Mouse (Mus musculus) liver, adult 10 weeks (tissue): ENCODE data around the gene Spsb3. TPM values are rescaled to one million over a fixed set of nuclear protein-coding genes. Genes with fewer than 3 reads are reported as not detected.

Experiments used
- polyA plus RNA-seq: library from polyadenylated mRNA; stranded (reverse); fragments of 350-450 nt; fragmentation: Illumina TruSeq; extraction: RNeasy Lipid Tissue Mini Kit (QIAGEN cat#74804); gene quantifications from one replicate; pipeline ENCODE4 v1.2.3, GENCODE M21; 2014; ENCODE audit warnings: low read depth, low replicate concordance

The Spsb3 gene
- polyA plus RNA-seq: not detected

DNA sequence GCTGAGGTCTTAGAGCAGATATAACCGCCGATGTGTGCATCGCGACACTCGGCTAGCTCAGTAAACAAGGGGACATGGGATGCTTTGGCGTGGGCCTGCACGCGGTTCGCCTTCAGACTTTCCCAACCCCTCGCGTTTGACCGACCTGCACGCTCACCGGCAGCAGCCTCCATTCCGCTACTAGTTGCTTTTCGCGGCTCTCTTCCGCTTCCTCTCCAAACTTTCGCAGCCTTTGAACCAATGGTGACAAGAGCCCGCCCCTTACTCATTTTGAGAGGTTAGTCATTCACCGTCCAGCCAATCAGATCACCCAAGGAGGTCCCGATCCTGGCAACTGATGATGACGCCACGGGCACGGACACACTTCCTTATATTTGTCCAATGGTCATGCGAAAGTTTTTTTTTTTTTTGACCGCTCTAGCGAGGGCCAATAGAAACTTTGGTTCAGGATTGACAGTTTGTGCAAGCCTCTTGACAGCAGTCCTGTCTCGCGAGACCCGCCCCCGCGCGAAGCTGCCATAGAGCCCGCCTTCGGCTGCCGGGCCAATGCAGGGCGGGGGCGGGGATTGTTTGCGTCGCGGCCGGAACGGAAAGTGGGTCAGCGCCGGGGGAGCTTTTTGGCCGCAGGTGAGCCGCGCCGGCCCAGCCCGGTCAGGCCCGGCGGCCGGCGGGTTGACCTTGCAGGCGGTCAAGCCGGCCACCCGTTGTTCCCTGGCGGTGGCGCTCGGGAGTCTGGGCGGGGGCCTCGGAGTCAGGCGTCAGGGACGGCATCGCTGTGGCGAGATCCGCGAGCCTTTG, at the start of gene Spsb3, which contains the start of gene Nubp2:
Gene Spsb3 (plus strand): TSS at position 510 of the 798 bp plus-strand sequence.
Gene Nubp2 (minus strand): TSS at position 216 of the 798 bp plus-strand sequence.

DNA sequence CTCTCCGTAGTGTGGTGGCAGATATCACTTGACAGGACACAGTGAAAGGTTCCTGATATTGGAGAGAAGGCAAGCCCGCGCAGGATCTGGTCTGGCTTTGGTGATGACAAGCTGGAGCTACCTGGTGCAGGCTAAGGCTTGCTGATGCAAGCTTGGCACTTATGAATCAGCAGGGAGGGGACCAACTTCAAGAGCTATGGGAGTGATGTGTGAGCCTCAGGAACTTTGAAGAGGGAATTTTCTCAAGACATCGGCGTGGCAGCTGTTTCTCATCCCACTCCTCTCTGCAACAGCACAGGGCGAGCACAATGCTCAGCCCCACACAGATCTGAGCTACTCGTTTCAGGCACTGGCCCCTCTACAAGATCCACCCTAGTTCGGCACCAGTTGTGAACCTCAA, 46.6 kb upstream of the Spsb3 start, which contains the start of gene Hagh:
Gene Hagh (plus strand): TSS at position 302 of the 400 bp plus-strand sequence.

DNA sequence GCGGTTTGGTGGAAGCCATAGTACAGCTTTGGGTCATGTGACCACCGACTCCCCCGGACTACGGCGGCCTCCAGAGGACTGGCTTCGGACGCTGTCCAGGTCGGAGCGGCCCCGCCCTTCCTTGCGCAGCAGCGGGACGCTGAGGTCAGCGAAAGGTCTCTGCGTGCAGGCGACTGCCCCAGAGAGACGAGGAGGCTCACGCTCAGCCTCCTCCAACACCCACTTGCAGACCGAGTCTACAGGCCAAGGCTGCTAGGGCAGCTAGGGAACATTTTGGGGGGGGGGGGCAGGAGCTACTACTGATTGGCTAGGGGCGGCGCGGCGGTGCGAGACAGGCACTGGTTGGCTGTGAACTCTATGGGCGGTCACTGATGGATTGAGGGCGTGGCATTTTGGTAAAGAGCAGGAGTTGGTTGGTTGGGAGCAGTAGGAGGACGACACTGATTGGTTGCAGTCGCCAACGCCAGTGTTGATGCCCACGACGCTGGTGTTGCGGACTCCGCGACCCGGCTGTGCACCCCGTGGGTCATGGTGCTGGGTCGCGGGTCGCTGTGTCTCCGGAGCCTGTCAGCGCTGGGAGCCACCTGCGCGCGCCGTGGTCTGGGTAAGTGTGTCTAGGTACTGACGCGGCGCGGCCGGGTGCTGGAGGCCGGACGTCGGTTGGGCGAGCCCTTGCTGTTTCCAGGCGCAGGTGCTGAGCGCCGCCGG, 36.2 kb upstream of the Spsb3 start, which contains the start of gene Fahd1:
Gene Fahd1 (minus strand): TSS at position 300 of the 708 bp plus-strand sequence.

DNA sequence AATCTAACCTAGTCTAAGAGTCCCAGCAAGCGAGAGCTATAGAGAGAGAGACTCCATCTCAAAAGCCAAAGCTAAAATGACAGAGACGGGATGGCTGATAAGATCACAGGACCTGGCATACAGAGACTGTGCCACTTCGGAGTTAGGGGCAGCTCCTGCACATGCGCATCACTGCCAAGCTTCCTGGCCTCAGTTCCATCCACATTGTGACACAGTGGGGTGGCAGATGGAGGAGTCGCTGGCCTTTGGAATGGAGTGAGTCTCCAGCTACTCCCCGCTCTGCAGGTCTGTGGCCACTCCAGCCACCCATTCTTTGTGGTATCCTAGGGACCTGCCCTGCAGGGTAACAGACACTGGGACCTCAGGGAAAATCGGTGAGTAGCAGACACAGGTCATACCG, 20.7 kb upstream of the Spsb3 start, which contains the start of gene Igfals:
Gene Igfals (plus strand): TSS at position 222 of the 400 bp plus-strand sequence.

DNA sequence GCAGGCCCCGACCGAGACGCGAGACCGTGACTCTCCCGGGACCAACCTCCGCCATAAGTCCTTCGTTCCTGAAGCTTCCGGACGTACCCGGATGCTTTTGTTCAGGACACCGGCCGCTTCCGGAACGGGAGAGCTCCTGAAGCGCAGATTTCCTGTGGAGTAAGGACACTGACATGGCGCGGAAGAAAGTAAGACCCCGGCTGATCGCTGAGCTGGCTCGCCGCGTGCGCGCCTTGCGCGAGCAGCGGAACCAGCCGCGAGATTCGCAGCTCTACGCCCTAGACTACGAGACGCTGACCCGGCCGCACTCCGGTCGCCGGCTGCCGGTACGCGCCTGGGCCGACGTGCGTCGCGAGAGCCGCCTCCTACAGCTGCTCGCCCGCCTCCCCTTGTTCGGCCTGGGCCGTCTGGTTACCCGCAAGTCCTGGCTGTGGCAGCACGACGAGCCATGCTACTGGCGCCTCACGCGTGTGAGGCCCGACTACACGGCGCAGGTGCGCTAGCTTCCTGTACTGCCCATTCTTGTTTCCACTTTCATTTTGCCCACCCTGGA, 8.6 kb downstream of the Spsb3 start, which contains the start of the genes Eme2 and Mrps34:
Gene Eme2 (minus strand): TSS at position 93 of the 553 bp plus-strand sequence.
Gene Mrps34 (plus strand): TSS at position 122 of the 553 bp plus-strand sequence.

DNA sequence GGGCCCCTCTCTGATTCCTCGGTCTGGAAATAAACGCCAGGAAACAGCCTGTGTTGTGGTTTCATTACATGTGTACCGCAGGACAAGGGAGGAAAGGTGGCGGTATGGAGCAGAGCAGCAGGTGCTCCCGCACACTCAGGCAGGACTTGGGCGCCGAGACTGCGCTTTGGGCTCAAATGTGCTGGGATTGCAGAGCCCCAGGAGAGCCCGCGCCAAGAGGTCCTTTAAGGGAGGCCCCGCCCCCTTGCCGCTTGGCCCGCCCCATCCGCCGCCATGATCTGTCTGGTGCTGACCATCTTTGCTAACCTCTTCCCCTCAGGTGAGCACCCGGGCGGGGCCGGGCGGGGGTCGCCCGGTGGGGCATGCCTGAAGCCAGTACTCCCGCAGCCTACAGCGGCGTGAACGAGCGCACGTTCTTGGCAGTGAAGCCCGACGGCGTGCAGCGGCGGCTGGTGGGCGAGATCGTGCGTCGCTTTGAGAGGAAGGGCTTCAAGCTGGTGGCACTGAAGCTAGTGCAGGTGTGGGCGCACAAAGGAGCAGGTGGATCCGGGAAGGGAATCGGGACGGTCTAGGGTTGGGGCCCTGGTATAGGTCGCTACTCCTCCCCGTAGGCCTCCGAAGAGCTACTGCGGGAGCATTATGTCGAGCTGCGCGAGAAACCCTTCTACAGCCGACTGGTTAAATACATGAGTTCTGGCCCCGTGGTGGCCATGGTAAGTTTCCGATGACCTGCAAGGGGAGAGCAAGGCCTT, 10.0 kb downstream of the Spsb3 start, which contains the start of gene Nme3:
Gene Nme3 (plus strand): TSS at position 260 of the 752 bp plus-strand sequence.

DNA sequence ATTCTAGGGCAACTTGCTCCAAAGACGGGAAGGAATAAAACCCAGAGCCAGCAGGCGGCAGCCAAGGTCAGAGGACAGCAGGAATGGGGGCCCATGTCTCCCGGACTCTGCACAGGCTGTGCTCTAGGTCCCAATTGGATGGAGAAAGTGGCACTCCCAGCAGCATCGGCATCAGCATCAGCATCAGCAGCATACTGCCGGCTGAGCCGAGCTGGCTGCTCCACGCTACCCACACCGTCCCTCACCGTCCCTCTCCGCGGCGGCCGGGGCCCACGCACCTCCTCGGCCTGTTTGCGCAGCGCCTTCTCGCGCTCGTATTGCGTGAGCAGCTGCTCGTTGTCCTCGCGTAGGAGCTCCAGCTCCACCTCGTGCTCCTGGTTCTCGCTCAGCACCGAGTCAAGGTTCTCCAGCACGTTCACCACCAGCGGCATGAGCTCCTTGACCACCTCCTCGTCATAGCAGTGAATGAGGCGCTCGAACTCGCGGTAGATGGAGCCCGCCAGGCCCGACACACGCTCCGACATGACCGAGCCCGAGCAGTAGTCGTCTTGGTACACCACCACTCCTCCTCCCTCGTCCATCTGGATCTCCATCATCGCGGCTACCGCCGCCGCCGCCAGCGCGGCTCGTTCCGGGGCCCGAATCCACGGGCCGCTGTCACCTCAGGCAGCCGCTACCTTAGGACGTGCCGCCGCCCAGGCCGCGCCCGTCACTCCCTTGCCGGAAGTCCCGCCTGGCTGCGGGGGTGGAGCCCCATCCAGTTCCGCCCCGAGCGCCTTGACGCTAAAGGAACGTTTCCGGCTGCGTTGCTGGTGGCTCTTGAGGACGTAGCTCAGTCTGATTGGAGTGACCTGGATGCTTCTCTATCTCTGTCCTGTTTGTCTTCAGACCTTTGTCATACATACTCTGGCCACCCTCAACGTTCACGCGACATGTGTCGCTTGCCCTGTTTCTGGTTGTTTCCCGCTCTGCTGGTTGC, 50.1 kb downstream of the Spsb3 start, which contains the start of gene Mapk8ip3:
Gene Mapk8ip3 (minus strand): TSS at position 719 of the 979 bp plus-strand sequence.

Other genes with a start within 250 kb of the Spsb3 start
- 3.9 TPM for gene Slc9a3r2, start 236.3 kb upstream of the Spsb3 start, polyA plus RNA-seq
- gene Npw, start 228.2 kb upstream of the Spsb3 start, polyA plus RNA-seq: not detected
- 3.4 TPM for gene Zfp598, start 217.0 kb upstream of the Spsb3 start, polyA plus RNA-seq
- gene Syngr3, start 196.7 kb upstream of the Spsb3 start, polyA plus RNA-seq: not detected
- gene Gfer, start 190.5 kb upstream of the Spsb3 start, polyA plus RNA-seq: 12.1 TPM
- gene Noxo1, start 190.4 kb upstream of the Spsb3 start, polyA plus RNA-seq: not detected
- 0.58 TPM for gene Tbl3, start 179.0 kb upstream of the Spsb3 start, polyA plus RNA-seq
- not detected for gene Rnf151, start 168.6 kb upstream of the Spsb3 start, polyA plus RNA-seq
- gene Rps2, start 168.5 kb upstream of the Spsb3 start, polyA plus RNA-seq: 483 TPM
- 138 TPM for gene Ndufb10, start 162.2 kb upstream of the Spsb3 start, polyA plus RNA-seq
- gene Rpl3l, start 158.8 kb upstream of the Spsb3 start, polyA plus RNA-seq: not detected
- 93.0 TPM for gene Msrb1, start 150.0 kb upstream of the Spsb3 start, polyA plus RNA-seq
- not detected for gene Hs3st6, start 133.7 kb upstream of the Spsb3 start, polyA plus RNA-seq
- gene Meiob, start 82.4 kb upstream of the Spsb3 start, polyA plus RNA-seq: 22.4 TPM
- gene Hagh, start 46.5 kb upstream of the Spsb3 start, polyA plus RNA-seq: 123 TPM
- 116 TPM for gene Fahd1, start 36.3 kb upstream of the Spsb3 start, polyA plus RNA-seq
- 3.5 TPM for gene Igfals, start 20.6 kb upstream of the Spsb3 start, polyA plus RNA-seq
- gene Nubp2, start 294 bp upstream of the Spsb3 start, polyA plus RNA-seq: 4.6 TPM
- gene Eme2, start 8.4 kb downstream of the Spsb3 start, polyA plus RNA-seq: 1.8 TPM
- 3.6 TPM for gene Mrps34, start 8.5 kb downstream of the Spsb3 start, polyA plus RNA-seq
- gene Nme3, start 9.9 kb downstream of the Spsb3 start, polyA plus RNA-seq: 4.9 TPM
- 2.4 TPM for gene Mapk8ip3, start 50.3 kb downstream of the Spsb3 start, polyA plus RNA-seq
- 34.7 TPM for gene Jpt2, start 74.0 kb downstream of the Spsb3 start, polyA plus RNA-seq
- 3.8 TPM for gene Cramp1l, start 129.1 kb downstream of the Spsb3 start, polyA plus RNA-seq
- 1.5 TPM for gene Ift140, start 129.4 kb downstream of the Spsb3 start, polyA plus RNA-seq
- 4.9 TPM for gene Tmem204, start 196.9 kb downstream of the Spsb3 start, polyA plus RNA-seq
- 0.85 TPM for gene Telo2, start 229.3 kb downstream of the Spsb3 start, polyA plus RNA-seq
- not detected for gene Ptx4, start 234.1 kb downstream of the Spsb3 start, polyA plus RNA-seq
- gene Clcn7, start 246.7 kb downstream of the Spsb3 start, polyA plus RNA-seq: 4.5 TPM